Mouse (Mus musculus) left cerebral cortex, adult 11 months (tissue): ENCODE measurements around the gene Cxcl16.

Experiments used
- DNase-seq: peaks from one replicate; pipeline ENCODE4 v3.0.0; 2022; ENCODE audit warnings: low spot score

Cxcl16 gene

DNA sequence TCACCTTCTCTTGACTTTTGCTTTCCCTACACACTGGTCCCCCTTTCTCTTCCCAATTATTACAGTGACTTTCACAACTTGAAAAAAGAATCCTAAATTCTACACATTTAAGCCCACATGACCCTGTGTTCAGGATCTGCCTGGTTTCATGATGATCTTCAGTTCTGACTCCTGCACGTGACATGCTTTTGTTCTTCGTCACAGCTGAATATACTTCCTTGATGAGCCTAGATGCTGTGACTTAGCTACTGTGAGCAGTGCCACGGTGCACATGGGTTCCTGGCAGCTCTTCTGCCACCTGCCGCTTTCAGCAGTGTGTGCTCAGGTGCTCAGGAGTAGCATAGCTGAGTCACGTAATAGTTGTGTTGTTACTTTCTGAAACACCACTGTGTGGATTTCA, 47.2 kb downstream of the Cxcl16 start:
- no peak for DNase-seq

DNA sequence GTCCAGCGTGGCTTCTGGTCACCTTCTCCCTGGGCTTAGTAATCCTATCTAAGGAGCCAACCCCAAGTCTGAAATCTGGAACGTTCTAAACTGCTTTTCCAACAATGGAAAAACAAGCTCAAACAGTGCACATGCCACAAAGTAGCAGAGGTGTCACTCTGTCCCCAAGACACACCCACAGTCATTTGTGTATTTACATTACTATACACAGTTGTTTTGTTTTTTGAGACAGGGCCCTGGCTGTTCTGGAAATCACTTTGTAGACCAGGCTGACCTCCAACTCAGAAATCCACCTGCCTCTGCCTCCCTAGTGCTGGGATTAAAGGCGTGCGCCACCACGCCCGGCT, 49.5 kb downstream of the Cxcl16 start:
- no peak for DNase-seq

DNA sequence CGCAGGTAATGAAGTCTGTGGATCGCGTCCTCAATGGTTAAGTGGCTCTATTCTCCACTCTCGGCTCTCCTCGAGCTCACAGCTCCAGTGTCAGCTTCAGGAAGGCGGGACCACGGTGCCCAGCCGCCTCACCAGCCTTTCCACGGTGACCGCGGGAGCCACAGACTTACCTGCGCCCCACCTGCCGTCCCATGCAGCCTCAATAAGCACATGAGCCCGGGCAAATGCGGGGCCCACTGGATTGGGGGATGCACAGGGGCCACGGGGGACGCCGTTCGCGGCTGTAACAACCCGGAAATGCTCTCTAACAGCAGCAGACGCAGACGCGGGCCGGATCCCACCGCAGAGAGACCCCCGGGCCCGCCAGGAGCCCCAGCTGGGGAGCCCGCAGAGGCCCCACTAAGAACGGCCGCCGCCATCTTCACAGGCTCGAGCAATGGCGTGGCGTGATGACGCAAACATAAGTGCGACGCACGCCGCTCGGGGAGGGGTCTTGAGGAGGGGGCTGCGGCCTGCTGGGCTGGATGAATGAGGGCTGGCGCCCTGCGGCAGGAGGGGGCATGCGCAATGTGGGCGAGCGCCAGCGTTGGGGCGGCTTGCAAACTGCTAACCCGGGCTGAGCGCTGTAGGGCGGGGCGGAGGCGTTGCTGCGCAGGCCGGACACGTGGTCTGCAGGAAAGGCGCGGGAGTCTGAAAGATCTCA, 50.0 kb downstream of the Cxcl16 start, which contains the start of gene Pelp1:
Gene Pelp1, minus strand, starts transcription at position 438 of the 703 bp plus-strand sequence.
- DNase-seq = peak; percentile 82
